Mouse (Mus musculus): ENCODE results near the gene Itgb5. TPM values are rescaled to one million over a fixed set of nuclear protein-coding genes. Genes with fewer than 3 reads are reported as not detected.

Gene Itgb5
- polyA plus RNA-seq, 1 experiment from 2014 or later = 64.1 TPM

DNA sequence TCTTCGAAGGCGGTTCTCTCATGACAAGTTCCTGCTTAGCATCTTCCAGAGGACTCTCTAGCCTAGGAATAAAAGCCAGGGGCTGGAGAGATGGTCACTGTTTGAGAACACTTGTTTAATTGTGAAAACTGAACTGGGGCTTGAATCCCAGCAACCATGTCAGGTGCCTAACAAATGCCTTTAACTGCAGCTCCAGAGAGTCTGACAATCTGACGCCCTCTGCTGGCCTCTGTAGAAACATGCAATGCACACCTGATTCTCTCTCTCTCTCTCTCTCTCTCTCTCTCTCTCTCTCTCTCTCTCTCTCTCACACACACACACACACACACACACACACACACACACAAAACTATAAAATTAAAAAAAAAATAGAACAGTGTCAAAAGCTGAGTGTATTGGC is 19.5 kb upstream of the Itgb5 start:
- WGBS = 68% methylated on average over 3 of the region's 3 CpGs
- Histone ChIP-seq H3K4me3 (no peak overlapping the region), H3K27ac (replicated peaks) (no peak overlapping the region), H3K27me3 (replicated peaks; ENCODE audit: low read depth, poor library complexity, severe bottlenecking) (no peaks in the 10 kb centered on the region), H3K4me1 (no peaks in the 10 kb centered on the region), H3K9me3 (peaks cover 7% of the 10 kb centered on the region; the same call in 1 of the 2 replicates), H3K36me3 (replicated peaks) (no peaks in the 10 kb centered on the region)
- no peak for DNase-seq (ENCODE audit: low spot score)

DNA sequence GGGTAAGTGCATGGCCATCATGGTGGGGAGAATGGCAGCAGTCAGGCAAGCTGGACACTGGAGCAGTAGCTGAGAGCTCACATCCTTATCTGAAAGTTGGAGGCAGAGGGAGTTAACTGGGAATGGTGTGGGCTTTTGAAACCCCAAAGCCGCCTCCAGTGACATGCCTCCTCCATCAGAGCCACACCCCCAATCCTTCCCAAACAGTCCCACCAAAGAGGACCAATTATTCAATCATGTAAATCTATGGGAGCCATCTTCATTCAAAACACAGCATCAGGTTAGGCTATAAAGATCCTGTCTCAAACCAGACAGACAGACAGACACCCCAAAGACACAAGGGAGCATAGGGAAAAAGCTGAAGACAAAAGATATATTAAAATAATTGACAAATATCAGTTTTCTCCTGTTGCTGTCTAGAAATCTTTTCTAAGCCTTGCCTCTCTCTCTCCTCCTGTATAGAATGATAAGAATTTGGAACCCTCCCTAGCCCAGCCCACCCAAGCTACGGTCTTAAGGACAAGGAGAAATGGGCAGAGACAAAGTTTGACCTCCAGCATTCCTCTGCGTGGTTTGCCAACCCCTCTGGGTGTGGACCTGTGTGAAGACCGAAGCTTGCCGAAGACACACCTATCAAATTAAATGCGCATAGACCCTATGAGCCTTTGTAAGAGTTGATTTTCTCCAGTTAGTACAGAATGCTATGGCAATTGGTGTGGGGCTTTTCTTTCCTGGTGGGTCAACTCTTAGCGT is 10.9 kb upstream of the Itgb5 start:
- 88% methylated on average over 7 of the region's 7 CpGs for WGBS
- Histone ChIP-seq H3K27me3 (replicated peaks; ENCODE audit: low read depth, poor library complexity, severe bottlenecking) (peaks cover 14% of the 10 kb centered on the region; the same call in 1 of the 2 replicates), H3K4me3 (no peak overlapping the region), H3K36me3 (replicated peaks) (no peaks in the 10 kb centered on the region), H3K9me3 (no peaks in the 10 kb centered on the region), H3K27ac (replicated peaks) (no peak overlapping the region), H3K4me1 (no peaks in the 10 kb centered on the region)
- DNase-seq (ENCODE audit: low spot score) = no peak

- Histone ChIP-seq H3K27ac (replicated peaks) (no peak overlapping the region), H3K36me3 (replicated peaks) (no peaks in the 10 kb centered on the region), H3K4me3 (no peak overlapping the region), H3K4me1 (peaks cover 5% of the 10 kb centered on the region; the same call in 1 of the 2 replicates), H3K9me3 (no peaks in the 10 kb centered on the region), H3K27me3 (replicated peaks; ENCODE audit: low read depth, poor library complexity, severe bottlenecking) (peaks cover 14% of the 10 kb centered on the region; the same call in 1 of the 2 replicates)
- 18% methylated on average over 17 of the region's 17 CpGs for WGBS
- DNase-seq (ENCODE audit: low spot score) = peak; percentile 83
Observed at GRCm38 (mm10) chr16:33820269-33821178, 8.9 kb upstream of the Itgb5 start.

GRCm38 (mm10) chr16:33824603-33825002 is 4.9 kb upstream of the Itgb5 start:
- no peak for DNase-seq (ENCODE audit: low spot score)
- 0 out of 2 replicates have a peak overlapping the region, but pooled peaks have one; percentile 51 for H3K27ac ChIP-seq (replicated peaks)
- H3K27me3 ChIP-seq (replicated peaks; ENCODE audit: low read depth, poor library complexity, severe bottlenecking) = peaks cover 29% of the 10 kb centered on the region
- H3K9me3 ChIP-seq = no peaks in the 10 kb centered on the region
- no peaks in the 10 kb centered on the region for H3K36me3 ChIP-seq (replicated peaks)
- peaks cover 30% of the 10 kb centered on the region for H3K4me1 ChIP-seq
- no peak overlapping the region for H3K4me3 ChIP-seq
- WGBS = 81% methylated on average over 6 of the region's 6 CpGs

GRCm38 (mm10) chr16:33828496-33828895 is 969 bp upstream of the Itgb5 start:
- Histone ChIP-seq H3K27ac (replicated peaks) (no peak overlapping the region), H3K36me3 (replicated peaks) (no peaks in the 10 kb centered on the region), H3K4me3 (no peak overlapping the region), H3K9me3 (no peaks in the 10 kb centered on the region), H3K4me1 (peaks cover 62% of the 10 kb centered on the region), H3K27me3 (replicated peaks; ENCODE audit: low read depth, poor library complexity, severe bottlenecking) (peaks cover 40% of the 10 kb centered on the region)
- WGBS = 88% methylated on average over 7 of the region's 7 CpGs
- no peak for DNase-seq (ENCODE audit: low spot score)

DNA sequence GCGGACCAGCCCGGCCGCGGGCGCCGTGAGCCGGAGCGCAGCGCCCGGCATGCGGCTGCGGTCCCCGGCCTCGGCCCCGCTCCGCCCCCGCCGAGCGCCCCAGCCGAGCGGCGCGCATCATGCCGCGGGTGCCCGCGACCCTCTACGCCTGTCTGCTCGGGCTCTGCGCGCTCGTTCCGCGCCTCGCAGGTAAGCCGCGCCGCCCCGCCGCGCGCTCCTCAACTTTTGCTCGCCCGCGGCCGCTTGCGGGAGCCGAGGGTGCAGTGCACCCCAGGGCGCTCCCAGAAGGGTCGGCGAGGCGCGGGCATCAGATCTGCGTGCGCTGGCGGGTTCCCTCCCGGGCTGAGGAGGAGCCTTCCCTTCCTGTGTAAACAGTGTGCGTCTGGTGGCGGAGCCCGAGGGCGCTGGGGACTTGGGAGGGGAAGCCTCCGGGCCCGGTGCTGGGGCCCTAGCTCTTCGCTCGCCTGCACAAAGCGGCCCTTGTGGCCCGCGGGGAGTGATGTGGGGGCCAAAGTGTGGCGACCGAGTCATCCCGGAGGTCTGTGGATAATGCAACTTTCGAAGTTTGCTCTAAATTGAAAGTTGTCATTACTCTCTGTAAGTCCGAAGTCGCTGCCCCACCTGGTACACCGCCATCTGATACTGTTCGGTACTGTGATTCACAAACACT is 512 bp downstream of the Itgb5 start:
- Histone ChIP-seq H3K4me3 (peak overlapping the region; percentile 93), H3K9me3 (no peaks in the 10 kb centered on the region), H3K4me1 (peaks cover 72% of the 10 kb centered on the region), H3K36me3 (replicated peaks) (no peaks in the 10 kb centered on the region), H3K27me3 (replicated peaks; ENCODE audit: low read depth, poor library complexity, severe bottlenecking) (peaks cover 40% of the 10 kb centered on the region), H3K27ac (replicated peaks) (peak overlapping the region; percentile 95)
- WGBS = under 1% methylated on average over 76 of the region's 76 CpGs
- peak; percentile 70 for DNase-seq (ENCODE audit: low spot score)

DNA sequence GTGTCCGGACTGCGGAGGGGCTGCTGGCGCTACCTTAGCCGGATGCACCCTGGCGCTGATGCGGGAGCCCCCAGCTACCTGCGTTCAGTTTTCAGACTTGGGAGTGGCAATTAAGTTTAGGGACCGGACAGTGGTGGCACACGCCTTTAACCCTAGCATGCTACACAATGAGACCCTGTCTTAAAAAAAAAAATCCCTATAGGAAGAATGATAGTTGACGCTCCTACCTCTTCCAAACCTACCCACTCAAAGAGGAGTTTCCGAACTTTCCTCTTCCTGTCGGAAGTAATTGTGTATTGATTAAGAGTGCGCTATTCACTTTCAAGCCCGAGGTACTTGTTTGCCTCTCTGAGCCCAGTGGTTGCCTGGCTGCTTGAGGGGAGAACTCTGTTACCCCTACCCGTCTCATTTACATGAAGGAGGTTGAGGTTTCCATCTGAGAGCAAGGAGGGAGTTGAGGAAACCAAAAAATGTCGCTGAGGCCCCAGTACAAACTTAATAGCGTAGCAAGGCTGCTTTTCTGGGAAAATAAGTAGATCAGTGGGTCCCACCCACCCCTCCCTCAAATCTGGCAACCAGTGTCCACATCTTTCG is 1.1 kb downstream of the Itgb5 start:
- Histone ChIP-seq H3K36me3 (replicated peaks) (no peaks in the 10 kb centered on the region), H3K4me3 (peak overlapping the region; percentile 93), H3K27ac (replicated peaks) (peak overlapping the region; percentile 95), H3K4me1 (peaks cover 77% of the 10 kb centered on the region), H3K27me3 (replicated peaks; ENCODE audit: low read depth, poor library complexity, severe bottlenecking) (peaks cover 40% of the 10 kb centered on the region), H3K9me3 (no peaks in the 10 kb centered on the region)
- WGBS = under 1% methylated on average over 18 of the region's 18 CpGs
- DNase-seq (ENCODE audit: low spot score) = peak; percentile 21

GRCm38 (mm10) chr16:33832057-33832456 is 2.6 kb downstream of the Itgb5 start:
- Histone ChIP-seq H3K9me3 (no peaks in the 10 kb centered on the region), H3K36me3 (replicated peaks) (no peaks in the 10 kb centered on the region), H3K4me1 (peaks cover 85% of the 10 kb centered on the region), H3K27me3 (replicated peaks; ENCODE audit: low read depth, poor library complexity, severe bottlenecking) (peaks cover 39% of the 10 kb centered on the region), H3K4me3 (peak overlapping the region; percentile 58), H3K27ac (replicated peaks) (peak overlapping the region; percentile 93)
- 49% methylated on average over 6 of the region's 6 CpGs for WGBS
- DNase-seq (ENCODE audit: low spot score) = no peak

DNA sequence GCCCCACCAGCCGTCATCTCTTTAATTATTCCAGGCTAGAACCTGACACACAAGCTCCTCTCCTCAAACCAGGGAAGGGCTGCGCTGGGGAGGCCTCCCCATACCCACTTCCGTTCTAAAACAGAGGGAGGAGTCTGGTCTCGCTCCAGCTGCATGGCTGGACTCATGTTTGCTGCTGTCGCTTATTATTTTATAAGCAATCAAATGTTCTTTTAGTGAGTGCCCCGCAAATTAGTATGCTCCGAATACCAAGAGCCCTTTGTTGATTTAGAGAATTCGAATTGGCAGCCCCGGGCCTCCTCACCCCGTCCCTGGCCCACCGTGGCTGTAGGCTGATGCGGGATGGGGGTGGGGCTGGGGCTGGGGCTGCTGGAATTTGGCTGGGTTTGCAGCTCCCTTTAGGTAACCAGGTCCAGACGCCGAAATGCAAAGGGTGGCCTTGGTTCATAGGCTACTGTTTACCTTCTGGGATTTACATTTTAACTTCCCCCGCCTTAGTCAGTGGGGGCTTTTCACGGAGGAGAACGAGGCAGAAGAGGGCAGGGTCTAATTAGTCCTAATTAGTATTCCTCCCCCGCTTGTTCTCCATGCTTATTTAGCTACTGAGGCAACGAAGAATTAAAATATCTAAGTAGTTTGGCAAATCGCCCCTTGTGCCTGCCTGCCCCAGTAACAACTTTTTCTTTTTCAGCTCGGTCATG is 3.4 kb downstream of the Itgb5 start:
- Histone ChIP-seq H3K4me1 (peaks cover 82% of the 10 kb centered on the region), H3K9me3 (no peaks in the 10 kb centered on the region), H3K4me3 (peak overlapping the region; percentile 58), H3K36me3 (replicated peaks) (no peaks in the 10 kb centered on the region), H3K27ac (replicated peaks) (peak overlapping the region; percentile 93), H3K27me3 (replicated peaks; ENCODE audit: low read depth, poor library complexity, severe bottlenecking) (peaks cover 30% of the 10 kb centered on the region)
- 1% methylated on average over 21 of the region's 21 CpGs for whole genome bisulfite sequencing
- peak; percentile 87 for DNase-seq (ENCODE audit: low spot score)

DNA sequence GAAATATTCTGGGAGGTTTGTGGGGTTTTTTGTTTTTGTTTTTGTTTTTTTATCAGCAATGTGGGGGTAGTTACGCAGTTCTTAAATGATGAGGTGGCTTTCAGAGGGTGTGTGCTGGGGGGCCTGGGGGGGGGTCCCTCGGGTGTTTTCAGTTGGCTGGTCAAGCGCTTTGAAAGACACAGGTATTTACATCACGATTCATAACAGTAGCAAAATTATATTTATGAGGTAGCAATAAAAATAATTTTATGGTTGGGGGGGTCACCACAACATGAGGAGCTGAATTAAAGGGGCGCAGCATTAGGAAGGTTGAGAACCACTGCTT is 3.9 kb downstream of the Itgb5 start:
- Histone ChIP-seq H3K9me3 (no peaks in the 10 kb centered on the region), H3K36me3 (replicated peaks) (peaks cover 4% of the 10 kb centered on the region), H3K4me3 (peak overlapping the region; percentile 58), H3K27ac (replicated peaks) (peak overlapping the region; percentile 93), H3K27me3 (replicated peaks; ENCODE audit: low read depth, poor library complexity, severe bottlenecking) (peaks cover 28% of the 10 kb centered on the region), H3K4me1 (peaks cover 77% of the 10 kb centered on the region)
- DNase-seq (ENCODE audit: low spot score) = peak; percentile 24
- 5% methylated on average over 5 of the region's 5 CpGs for WGBS

GRCm38 (mm10) chr16:33833781-33834482 is 4.5 kb downstream of the Itgb5 start:
- Histone ChIP-seq H3K27ac (replicated peaks) (peak overlapping the region; percentile 93), H3K36me3 (replicated peaks) (peaks cover 8% of the 10 kb centered on the region), H3K4me3 (peak overlapping the region; percentile 58), H3K9me3 (no peaks in the 10 kb centered on the region), H3K4me1 (peaks cover 74% of the 10 kb centered on the region), H3K27me3 (replicated peaks; ENCODE audit: low read depth, poor library complexity, severe bottlenecking) (peaks cover 23% of the 10 kb centered on the region)
- under 1% methylated on average over 25 of the region's 25 CpGs for WGBS
- DNase-seq (ENCODE audit: low spot score) = peak; percentile 80
